Mouse (Mus musculus) midbrain, embryonic 12.5 days (tissue): ENCODE measurements around the gene Alpk1. TPM values are rescaled to one million over a fixed set of nuclear protein-coding genes. Genes with fewer than 3 reads are reported as not detected.

Experiments
- ATAC-seq: fragments of 200-750 bp; cut with Nextera tagmentation; 2 replicates; pipeline ENCODE4 v1.8.0; 2017; ENCODE audit warnings: low read depth, moderate TSS enrichment, moderate library complexity; ENCODE audit not compliant: low FRiP score
- H3K27ac ChIP-seq: fragments of 300-500 bp; sonication (generic); replicated peaks from 2 replicates; pipeline ENCODE4 v1.5.1; 2016; ENCODE audit warnings: mild to moderate bottlenecking
- H3K27me3 ChIP-seq: fragments of 300-500 bp; sonication (generic); 2 replicates; pipeline ENCODE4 v1.6.1; 2016; ENCODE audit warnings: mild to moderate bottlenecking
- H3K36me3 ChIP-seq: fragments of 300-500 bp; sonication (generic); 2 replicates; pipeline ENCODE4 v1.6.1; 2016
- H3K4me1 ChIP-seq: fragments of 300-500 bp; sonication (generic); 2 replicates; pipeline ENCODE4 v1.6.1; 2016
- H3K4me2 ChIP-seq: fragments of 300-500 bp; sonication (generic); replicated peaks from 2 replicates; pipeline ENCODE4 v1.6.1; 2016; ENCODE audit warnings: mild to moderate bottlenecking, moderate library complexity
- H3K4me3 ChIP-seq: fragments of 300-500 bp; sonication (generic); 2 replicates; pipeline ENCODE4 v1.5.1; 2016; ENCODE audit warnings: mild to moderate bottlenecking
- H3K9ac ChIP-seq: fragments of 300-500 bp; sonication (generic); replicated peaks from 2 replicates; pipeline ENCODE4 v1.6.1; 2016; ENCODE audit warnings: mild to moderate bottlenecking, moderate library complexity
- H3K9me3 ChIP-seq: fragments of 300-500 bp; sonication (generic); 2 replicates; pipeline ENCODE4 v1.6.1; 2016; ENCODE audit warnings: mild to moderate bottlenecking
- WGBS: fragments of 180-500 bp; shearing (Covaris S2); methylation state at CpG from one replicate; pipeline ENCODE4 v1.1.7; 2016; 5-methylcytosine and 5-hydroxymethylcytosine counted together
- polyA plus RNA-seq: library from polyadenylated mRNA; unstranded; fragments of >200 nt; fragmentation: Nextera tagmentation; extraction: Ambion mirVana; gene quantifications from 2 replicates; pipeline ENCODE4 v1.2.1, GENCODE M21; 2016

Alpk1 gene
- polyA plus RNA-seq, 1 experiment from 2014 or later: 1.0 TPM

DNA sequence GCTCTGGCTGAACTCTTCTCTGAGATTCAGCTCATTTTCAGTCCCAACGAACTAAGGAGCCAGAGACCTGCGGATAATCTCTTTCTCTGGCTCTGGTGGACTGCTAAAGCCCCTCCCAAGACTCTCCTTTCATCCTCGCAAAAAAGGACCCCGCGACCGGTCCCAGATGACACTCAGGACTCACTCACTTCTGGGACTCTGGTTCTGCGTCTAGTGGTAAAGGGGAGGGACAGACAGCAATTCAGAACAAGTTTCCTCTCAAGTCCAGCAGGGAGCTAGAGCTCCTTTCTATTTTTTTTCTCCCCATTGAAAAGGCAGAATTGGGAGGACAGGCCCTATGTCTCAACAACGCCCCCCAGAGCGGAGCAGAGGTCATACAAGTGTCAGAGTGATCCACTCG lies 148.7 kb downstream of the Alpk1 start:
- peaks cover 65% of the 10 kb centered on the region for H3K4me1 ChIP-seq

DNA sequence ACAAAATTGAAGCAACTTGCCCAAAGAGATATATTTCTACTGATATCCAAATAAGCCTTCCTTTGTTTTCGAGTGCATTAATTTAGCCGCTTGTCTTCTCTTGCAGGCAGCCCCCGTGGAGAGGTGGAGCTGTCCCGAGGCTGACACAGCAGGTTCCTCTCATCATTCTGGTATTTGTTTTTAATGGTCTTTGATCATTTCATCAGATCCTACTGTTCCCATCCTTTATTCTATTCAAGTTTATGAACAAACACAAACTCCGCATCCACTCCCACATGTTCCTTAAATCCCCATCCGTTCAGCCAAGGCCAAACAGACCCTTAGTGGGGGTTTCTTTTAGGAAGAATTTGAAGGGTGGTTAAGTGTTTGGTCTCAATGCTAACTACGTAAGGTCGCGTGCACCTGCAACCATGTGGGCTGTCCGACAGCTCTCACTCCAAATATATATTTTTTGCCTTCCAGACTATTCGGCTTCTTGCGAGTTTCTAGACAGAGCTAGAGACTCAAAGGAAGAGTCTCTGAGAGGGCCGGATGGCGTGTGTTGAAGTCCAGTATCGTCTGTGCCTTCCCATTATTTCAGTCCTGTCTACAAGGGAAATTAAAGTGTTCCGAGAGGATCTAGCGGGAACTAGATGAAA lies 149.5 kb downstream of the Alpk1 start:
- H3K9ac ChIP-seq: no peak overlapping the region
- WGBS: 1% methylated on average over 17 of the region's 17 CpGs
- 0 out of 2 replicates have a peak overlapping the region, but pooled peaks have one; percentile 5 for H3K4me3 ChIP-seq
- H3K4me1 ChIP-seq: peaks cover 70% of the 10 kb centered on the region
- no peaks in the 10 kb centered on the region for H3K36me3 ChIP-seq
- H3K4me2 ChIP-seq: peak overlapping the region; percentile 70
- ATAC-seq: no peak
- H3K27me3 ChIP-seq: peaks cover 88% of the 10 kb centered on the region
- H3K9me3 ChIP-seq: no peaks in the 10 kb centered on the region
- H3K27ac ChIP-seq: 0 out of 2 replicates have a peak overlapping the region, but pooled peaks have one; percentile 92

More for the DNA sequence above, 148.7 kb downstream of the Alpk1 start:
- no peaks in the 10 kb centered on the region for H3K36me3 ChIP-seq
- H3K27me3 ChIP-seq: peaks cover 88% of the 10 kb centered on the region
- H3K4me3 ChIP-seq: peak overlapping the region; percentile 5; the same call in 1 of the 2 replicates
- no peak for ATAC-seq
- H3K9me3 ChIP-seq: no peaks in the 10 kb centered on the region
- H3K9ac ChIP-seq: no peak overlapping the region
- peak overlapping the region; percentile 92; the same call in 1 of the 2 replicates for H3K27ac ChIP-seq
- WGBS: under 1% methylated on average over 10 of the region's 10 CpGs
- H3K4me2 ChIP-seq: peak overlapping the region; percentile 70

DNA sequence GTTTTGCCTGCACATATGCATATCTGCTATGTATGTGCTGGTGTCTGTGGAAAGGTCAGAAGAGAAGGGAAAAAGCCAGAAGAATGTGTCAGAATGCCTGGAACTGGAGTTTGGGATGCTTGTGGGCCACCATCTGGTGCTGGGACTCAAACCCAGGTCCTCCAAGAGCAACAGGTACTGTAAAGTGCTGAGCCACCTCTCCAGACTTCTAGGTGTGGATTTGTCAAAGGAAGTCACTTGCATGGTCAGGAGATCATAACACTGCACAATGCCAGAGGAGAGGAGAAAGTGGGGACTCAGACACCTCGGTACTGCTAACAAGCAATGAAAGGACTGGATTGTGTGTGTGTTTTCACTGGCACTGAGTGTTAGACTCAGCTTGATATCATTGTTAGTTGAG lies 150.1 kb downstream of the Alpk1 start:
- no peak overlapping the region for H3K4me3 ChIP-seq
- no peaks in the 10 kb centered on the region for H3K36me3 ChIP-seq
- H3K27me3 ChIP-seq: peaks cover 92% of the 10 kb centered on the region
- no peak overlapping the region for H3K4me2 ChIP-seq
- peaks cover 73% of the 10 kb centered on the region for H3K4me1 ChIP-seq
- ATAC-seq: no peak
- no peak overlapping the region for H3K9ac ChIP-seq
- no peak overlapping the region for H3K27ac ChIP-seq
- WGBS: 3% methylated on average over 1 of the region's 1 CpGs
- H3K9me3 ChIP-seq: no peaks in the 10 kb centered on the region

DNA sequence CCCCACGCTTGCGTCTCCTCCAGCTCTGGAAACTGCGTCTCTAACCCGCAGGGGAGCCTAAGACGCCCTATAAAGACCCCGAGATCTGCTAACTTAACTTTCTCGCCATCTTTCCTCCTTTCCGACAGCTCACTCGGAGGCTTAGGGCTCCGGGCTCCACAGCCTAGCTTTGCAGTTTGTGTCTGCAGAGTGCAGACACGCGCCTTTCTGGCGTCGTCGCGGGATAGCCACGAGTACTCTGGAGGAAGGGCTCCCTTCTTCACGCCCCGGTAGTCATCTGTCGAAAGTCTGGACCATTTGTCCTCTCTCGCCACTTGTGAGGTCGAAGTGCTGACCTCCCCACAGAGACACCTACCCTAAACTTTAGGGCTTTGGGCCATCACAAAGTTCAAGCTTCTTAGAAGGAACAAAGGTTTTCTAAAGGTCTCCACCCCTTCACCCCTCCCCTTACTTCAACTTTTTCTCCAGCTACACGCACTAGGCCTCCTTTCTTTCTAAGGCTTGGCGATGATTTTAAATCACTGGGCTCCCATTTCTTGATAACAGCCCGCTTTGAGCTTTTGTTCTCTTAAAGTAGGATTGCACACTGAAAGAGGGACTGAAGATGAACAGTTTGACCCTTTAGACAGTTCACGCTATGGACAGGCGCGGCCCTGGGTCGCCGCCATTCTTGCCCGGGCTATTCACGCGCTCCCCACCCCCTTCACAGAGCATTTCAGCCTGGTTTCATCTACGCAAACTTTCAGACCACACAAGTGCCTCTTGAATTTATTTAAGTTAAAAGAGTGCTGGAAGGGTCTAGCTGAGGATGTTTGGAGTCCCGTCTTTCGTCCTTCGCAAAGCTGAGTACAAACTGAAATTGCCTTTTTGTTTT lies 151.8 kb downstream of the Alpk1 start:
- Histone ChIP-seq H3K4me3 (peak overlapping the region; percentile 14), H3K36me3 (no peaks in the 10 kb centered on the region), H3K4me2 (peak overlapping the region; percentile 39), H3K4me1 (peaks cover 64% of the 10 kb centered on the region), H3K9ac (no peak overlapping the region), H3K27me3 (peaks cover 92% of the 10 kb centered on the region), H3K27ac (peak overlapping the region; percentile 73), H3K9me3 (no peaks in the 10 kb centered on the region)
- under 1% methylated on average over 37 of the region's 37 CpGs for WGBS
- ATAC-seq: no peak

DNA sequence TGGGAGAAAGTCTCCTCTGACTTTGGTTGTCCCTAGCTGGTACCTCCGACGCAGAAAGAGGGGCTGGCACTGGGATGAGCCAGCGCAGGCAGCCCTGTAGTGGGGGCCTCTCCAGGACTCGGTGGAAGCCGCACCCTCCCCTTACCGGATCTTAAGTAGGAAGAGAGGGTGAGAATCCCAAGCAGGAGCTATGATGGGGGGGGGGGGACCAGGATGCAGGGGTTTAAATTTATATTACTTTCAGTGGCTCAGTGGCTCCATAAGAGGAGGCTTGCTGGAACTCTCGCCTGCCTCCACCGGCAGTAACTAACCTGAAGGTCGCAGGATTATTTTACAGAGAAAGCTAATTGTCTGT lies 152.4 kb downstream of the Alpk1 start:
- peaks cover 92% of the 10 kb centered on the region for H3K27me3 ChIP-seq
- H3K27ac ChIP-seq: peak overlapping the region; percentile 73
- H3K9me3 ChIP-seq: no peaks in the 10 kb centered on the region
- H3K36me3 ChIP-seq: no peaks in the 10 kb centered on the region
- peak overlapping the region; percentile 14 for H3K4me3 ChIP-seq
- no peak for ATAC-seq
- peaks cover 59% of the 10 kb centered on the region for H3K4me1 ChIP-seq
- no peak overlapping the region for H3K9ac ChIP-seq
- 3% methylated on average over 8 of the region's 9 CpGs for WGBS
- peak overlapping the region; percentile 39 for H3K4me2 ChIP-seq

DNA sequence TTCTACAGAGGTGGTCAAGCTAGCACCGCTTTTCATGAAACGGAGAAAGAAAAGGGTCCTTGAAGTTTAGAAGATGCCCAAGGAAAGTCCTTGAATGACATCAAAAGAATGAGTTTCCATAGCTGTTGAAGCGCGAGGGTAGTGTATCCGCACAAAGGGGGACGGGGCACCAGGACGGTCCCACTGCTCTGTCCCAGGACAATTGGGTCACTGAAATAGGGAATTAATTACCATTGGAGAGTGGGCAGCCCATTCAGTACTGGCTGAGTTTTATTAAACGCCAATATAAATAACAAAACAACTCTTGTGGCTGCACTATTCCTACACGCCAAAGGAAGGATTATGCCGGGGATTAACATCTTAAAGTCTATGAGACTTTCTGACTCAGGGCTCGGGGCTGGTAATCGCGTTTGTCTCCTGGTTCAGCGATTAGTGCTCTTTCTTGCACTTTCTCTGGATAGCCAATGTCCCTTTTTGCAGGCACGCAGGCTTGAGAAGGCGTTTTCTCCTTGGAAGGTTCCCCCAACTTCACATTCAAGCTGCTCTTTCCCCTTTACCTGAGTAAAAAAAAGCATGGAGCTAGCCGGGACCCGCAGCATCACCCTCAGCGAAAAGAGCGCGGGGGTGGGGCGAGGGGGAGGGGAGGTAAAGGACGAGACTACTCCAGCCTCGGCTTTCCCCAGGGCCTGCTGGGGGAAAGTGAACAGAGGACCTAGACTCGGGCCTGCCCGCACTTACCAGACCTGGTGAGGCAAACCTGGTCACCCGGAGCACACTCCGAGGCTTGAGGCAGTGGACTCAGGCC lies 153.0 kb downstream of the Alpk1 start:
- H3K9ac ChIP-seq: no peak overlapping the region
- peaks cover 92% of the 10 kb centered on the region for H3K27me3 ChIP-seq
- peak overlapping the region; percentile 39 for H3K4me2 ChIP-seq
- ATAC-seq: peak; percentile 68
- under 1% methylated on average over 28 of the region's 28 CpGs for WGBS
- H3K36me3 ChIP-seq: no peaks in the 10 kb centered on the region
- H3K4me1 ChIP-seq: peaks cover 56% of the 10 kb centered on the region
- peak overlapping the region; percentile 14; the same call in 1 of the 2 replicates for H3K4me3 ChIP-seq
- no peaks in the 10 kb centered on the region for H3K9me3 ChIP-seq
- H3K27ac ChIP-seq: peak overlapping the region; percentile 73

DNA sequence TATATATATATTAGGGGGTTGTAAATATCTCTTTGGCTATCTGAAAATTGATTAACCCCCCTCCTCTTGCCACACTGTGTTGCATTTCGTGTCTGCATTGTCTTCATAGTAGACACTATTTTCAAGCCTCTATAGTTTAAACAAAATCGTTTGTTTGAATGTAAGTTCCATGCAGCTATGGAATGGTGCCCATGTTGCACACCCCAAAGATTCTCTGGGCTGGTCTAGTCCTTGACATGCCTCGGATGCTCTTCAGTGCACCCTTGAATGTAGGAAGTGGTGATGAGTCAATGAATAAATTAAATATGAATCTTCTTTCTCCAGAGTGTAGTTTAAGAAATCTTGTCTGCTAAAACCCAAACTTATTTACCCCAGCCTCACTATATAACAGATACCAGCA lies 153.8 kb downstream of the Alpk1 start:
- Histone ChIP-seq H3K27me3 (peaks cover 91% of the 10 kb centered on the region), H3K4me2 (no peak overlapping the region), H3K4me3 (no peak overlapping the region), H3K27ac (peak overlapping the region; percentile 73), H3K9ac (no peak overlapping the region), H3K4me1 (peaks cover 47% of the 10 kb centered on the region), H3K36me3 (no peaks in the 10 kb centered on the region), H3K9me3 (no peaks in the 10 kb centered on the region)
- ATAC-seq: no peak
- 2% methylated on average over 3 of the region's 3 CpGs for WGBS

DNA sequence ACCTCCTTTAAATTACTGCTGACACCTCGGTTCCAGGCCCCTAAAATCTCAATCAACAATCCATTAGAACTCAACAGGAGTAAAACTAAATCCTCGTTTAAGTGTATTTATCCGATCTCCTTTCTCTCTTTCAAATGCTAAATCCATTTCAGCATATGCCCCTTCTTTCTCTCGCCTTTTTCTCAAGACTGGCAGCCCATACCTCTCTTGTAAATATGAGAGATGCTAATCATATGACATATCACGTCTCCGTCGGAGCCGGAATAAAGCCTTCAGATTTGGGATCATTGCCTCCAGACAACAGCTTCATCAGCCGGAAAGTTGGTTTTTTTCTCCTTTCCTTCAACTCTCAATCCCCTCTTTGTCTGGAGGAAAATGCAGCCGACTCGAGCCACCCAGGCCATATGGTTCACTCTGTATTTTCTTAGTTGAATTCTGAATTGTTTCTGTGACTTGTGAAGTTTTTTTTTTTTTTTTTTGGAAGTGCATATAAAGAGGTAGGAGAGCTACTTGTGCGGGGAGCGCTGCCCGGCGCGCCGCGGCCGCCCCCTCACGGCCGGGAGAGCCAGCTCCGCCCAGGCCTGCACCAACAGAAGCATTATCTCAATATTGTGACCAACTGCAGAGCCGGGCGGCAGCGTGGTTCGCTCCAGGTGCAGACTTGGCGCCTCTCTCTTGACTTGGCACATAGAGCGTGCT lies 154.5 kb downstream of the Alpk1 start:
- ATAC-seq: peak; percentile 56
- under 1% methylated on average over 28 of the region's 28 CpGs for WGBS
- H3K4me1 ChIP-seq: peaks cover 42% of the 10 kb centered on the region
- peak overlapping the region; percentile 63 for H3K27ac ChIP-seq
- peak overlapping the region; percentile 48 for H3K4me2 ChIP-seq
- no peaks in the 10 kb centered on the region for H3K36me3 ChIP-seq
- H3K9ac ChIP-seq: peak overlapping the region; percentile 11; the same call in 1 of the 2 replicates
- H3K27me3 ChIP-seq: peaks cover 89% of the 10 kb centered on the region
- no peaks in the 10 kb centered on the region for H3K9me3 ChIP-seq
- H3K4me3 ChIP-seq: peak overlapping the region; percentile 34

DNA sequence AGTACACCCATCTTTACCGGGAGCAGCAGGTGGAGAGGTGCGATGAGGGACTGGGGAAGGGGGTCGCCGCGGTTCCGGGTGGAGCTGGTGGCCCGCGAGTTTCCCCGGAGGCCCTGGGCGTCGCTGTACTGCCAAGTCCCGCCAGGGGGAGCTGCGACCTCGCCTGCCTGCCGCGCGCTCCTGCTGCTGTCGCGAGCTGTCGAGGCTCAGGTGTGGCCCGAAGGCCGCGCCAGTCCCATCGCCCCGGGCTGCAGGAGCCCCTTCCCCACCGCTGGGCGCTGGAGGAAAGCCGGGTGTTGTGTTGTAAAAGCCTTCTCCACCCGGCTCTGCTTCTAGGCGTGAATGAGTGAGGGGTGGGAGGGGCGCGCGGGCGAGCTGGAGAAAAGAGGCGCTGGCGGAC lies 155.0 kb downstream of the Alpk1 start:
- H3K27ac ChIP-seq: peak overlapping the region; percentile 63
- H3K36me3 ChIP-seq: no peaks in the 10 kb centered on the region
- peak; percentile 84 for ATAC-seq
- H3K9me3 ChIP-seq: no peaks in the 10 kb centered on the region
- H3K4me1 ChIP-seq: peaks cover 37% of the 10 kb centered on the region
- H3K4me2 ChIP-seq: peak overlapping the region; percentile 48
- WGBS: under 1% methylated on average over 36 of the region's 36 CpGs
- H3K4me3 ChIP-seq: peak overlapping the region; percentile 34
- H3K27me3 ChIP-seq: peaks cover 86% of the 10 kb centered on the region
- peak overlapping the region; percentile 11; the same call in 1 of the 2 replicates for H3K9ac ChIP-seq
